Mouse (Mus musculus): ENCODE data around the gene Sorcs2. TPM values are rescaled to one million over a fixed set of nuclear protein-coding genes. Genes with fewer than 3 reads are reported as not detected.

The Sorcs2 gene
- polyA plus RNA-seq, 1 experiment: 5.7 TPM

- H3K27me3 ChIP-seq (ENCODE audit: control insufficient read depth, insufficient read depth, low read length): no peaks in the 10 kb centered on the region
- TF ChIP-seq POLR2A (IDR thresholded peaks at IDR 0.05; ENCODE audit: control insufficient read depth, extremely low read depth, insufficient read depth, low read length, poor library complexity) (no peak), CTCF (IDR thresholded peaks at IDR 0.05; ENCODE audit: borderline replicate concordance, control insufficient read depth, extremely low read depth, insufficient read depth, low read length, poor library complexity) (no peak)
- no peaks in the 10 kb centered on the region for H3K36me3 ChIP-seq (ENCODE audit: control insufficient read depth, insufficient read depth, low read length)
- H3K4me3 ChIP-seq (ENCODE audit: control insufficient read depth, insufficient read depth, low read length): no peak overlapping the region
- no peak for DNase-seq
- WGBS: 69% methylated on average over 11 of the region's 11 CpGs
- H3K27ac ChIP-seq (ENCODE audit: control insufficient read depth, insufficient read depth, low read length): no peak overlapping the region
- H3K4me1 ChIP-seq (replicated peaks; ENCODE audit: control insufficient read depth, insufficient read depth, low read length): peaks cover 3% of the 10 kb centered on the region; the same call in 1 of the 2 replicates
Observed at GRCm38 (mm10) chr5:36176409-36176808, 221.5 kb downstream of the Sorcs2 start.

DNA sequence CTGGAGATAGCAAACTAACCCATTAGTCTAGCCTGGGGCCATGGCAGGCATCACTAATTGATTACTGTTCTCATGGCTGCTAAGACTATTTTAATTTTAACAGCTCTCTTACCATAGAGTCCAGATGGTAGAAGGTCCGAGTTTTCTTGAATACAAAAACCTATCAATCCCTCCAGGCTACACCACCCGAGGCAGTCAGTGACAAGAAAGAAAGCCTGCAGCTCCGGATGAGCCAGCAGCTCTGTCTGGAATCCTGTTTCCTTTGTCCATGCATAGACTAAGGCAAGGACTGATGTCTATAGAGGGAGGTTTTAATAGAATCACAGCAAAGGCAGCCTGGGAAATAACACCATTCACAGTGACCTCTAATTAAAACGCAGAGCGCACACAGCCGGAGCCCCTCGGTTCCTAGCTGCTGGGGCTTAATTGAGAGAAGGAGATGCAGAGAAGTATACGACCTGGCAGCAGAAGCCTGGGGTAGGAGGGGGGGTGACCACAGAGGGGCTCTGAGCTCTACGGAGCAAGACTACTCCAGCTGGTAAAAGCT is 223.3 kb downstream of the Sorcs2 start:
- no peaks in the 10 kb centered on the region for H3K27me3 ChIP-seq (ENCODE audit: control insufficient read depth, insufficient read depth, low read length)
- no peak overlapping the region for H3K27ac ChIP-seq (ENCODE audit: control insufficient read depth, insufficient read depth, low read length)
- no peaks in the 10 kb centered on the region for H3K36me3 ChIP-seq (ENCODE audit: control insufficient read depth, insufficient read depth, low read length)
- 92% methylated on average over 9 of the region's 9 CpGs for WGBS
- H3K4me1 ChIP-seq (replicated peaks; ENCODE audit: control insufficient read depth, insufficient read depth, low read length): no peaks in the 10 kb centered on the region
- no peak for DNase-seq
- no peak overlapping the region for H3K4me3 ChIP-seq (ENCODE audit: control insufficient read depth, insufficient read depth, low read length)
- TF ChIP-seq POLR2A (IDR thresholded peaks at IDR 0.05; ENCODE audit: control insufficient read depth, extremely low read depth, insufficient read depth, low read length, poor library complexity) (no peak), CTCF (IDR thresholded peaks at IDR 0.05; ENCODE audit: borderline replicate concordance, control insufficient read depth, extremely low read depth, insufficient read depth, low read length, poor library complexity) (no peak)

GRCm38 (mm10) chr5:36168963-36169650 is 228.8 kb downstream of the Sorcs2 start:
- WGBS: 93% methylated on average over 14 of the region's 14 CpGs
- Histone ChIP-seq H3K27ac (ENCODE audit: control insufficient read depth, insufficient read depth, low read length) (no peak overlapping the region), H3K4me3 (ENCODE audit: control insufficient read depth, insufficient read depth, low read length) (no peak overlapping the region), H3K27me3 (ENCODE audit: control insufficient read depth, insufficient read depth, low read length) (no peaks in the 10 kb centered on the region), H3K4me1 (replicated peaks; ENCODE audit: control insufficient read depth, insufficient read depth, low read length) (no peaks in the 10 kb centered on the region), H3K36me3 (ENCODE audit: control insufficient read depth, insufficient read depth, low read length) (no peaks in the 10 kb centered on the region)
- DNase-seq: no peak
- no peak for TF ChIP-seq CTCF (IDR thresholded peaks at IDR 0.05; ENCODE audit: borderline replicate concordance, control insufficient read depth, extremely low read depth, insufficient read depth, low read length, poor library complexity)
- TF ChIP-seq POLR2A (IDR thresholded peaks at IDR 0.05; ENCODE audit: control insufficient read depth, extremely low read depth, insufficient read depth, low read length, poor library complexity): no peak

- TF ChIP-seq CTCF (IDR thresholded peaks at IDR 0.05; ENCODE audit: borderline replicate concordance, control insufficient read depth, extremely low read depth, insufficient read depth, low read length, poor library complexity): no peak
- no peak for TF ChIP-seq POLR2A (IDR thresholded peaks at IDR 0.05; ENCODE audit: control insufficient read depth, extremely low read depth, insufficient read depth, low read length, poor library complexity)
- Histone ChIP-seq H3K27ac (ENCODE audit: control insufficient read depth, insufficient read depth, low read length) (no peak overlapping the region), H3K27me3 (ENCODE audit: control insufficient read depth, insufficient read depth, low read length) (no peaks in the 10 kb centered on the region), H3K4me3 (ENCODE audit: control insufficient read depth, insufficient read depth, low read length) (no peak overlapping the region), H3K36me3 (ENCODE audit: control insufficient read depth, insufficient read depth, low read length) (no peaks in the 10 kb centered on the region), H3K4me1 (replicated peaks; ENCODE audit: control insufficient read depth, insufficient read depth, low read length) (no peaks in the 10 kb centered on the region)
- no peak for DNase-seq
- WGBS: 82% methylated on average over 6 of the region's 6 CpGs
Observed at GRCm38 (mm10) chr5:36166346-36167013, 231.5 kb downstream of the Sorcs2 start.

DNA sequence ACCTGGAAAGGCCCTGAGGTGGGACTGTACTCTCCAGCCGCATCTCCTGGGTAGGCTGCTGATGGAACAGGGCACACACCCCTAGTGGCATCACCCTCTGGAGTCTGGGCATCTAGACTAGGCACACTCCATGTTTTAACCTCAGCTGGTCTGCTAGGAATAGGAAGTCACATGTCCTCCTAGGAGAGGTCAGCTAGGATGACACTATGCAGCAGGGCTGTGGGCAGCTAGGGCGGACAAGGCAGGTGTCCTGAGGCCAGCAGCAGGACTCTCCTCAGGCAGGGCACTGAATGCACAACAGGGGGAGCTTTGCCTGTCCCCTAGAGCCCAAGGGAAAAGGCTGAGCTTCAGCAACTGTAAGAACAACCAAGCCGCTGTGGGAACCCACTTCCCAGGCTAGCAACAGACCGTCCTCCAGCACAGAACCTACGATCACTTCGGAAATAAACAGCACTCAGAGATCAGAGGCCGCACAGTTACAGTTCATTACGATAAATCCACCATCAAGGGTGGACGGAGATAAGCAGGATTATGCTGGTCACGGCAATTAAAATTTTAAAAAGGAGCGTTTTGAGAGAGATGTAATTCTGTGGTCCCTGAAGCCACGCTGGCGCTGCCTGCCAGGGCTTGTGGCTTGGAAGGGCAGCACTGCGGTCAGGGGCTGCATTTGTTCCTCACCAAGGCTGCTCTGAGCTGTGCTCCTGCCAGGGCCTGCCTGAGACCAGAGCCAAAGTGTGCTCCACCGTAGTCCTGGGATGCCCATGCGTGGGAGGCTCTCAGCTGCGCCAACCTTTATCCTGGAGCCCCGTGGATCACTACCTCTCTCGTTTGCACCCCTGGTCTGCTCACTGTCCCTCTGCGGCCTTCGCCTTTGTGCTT is 232.3 kb downstream of the Sorcs2 start:
- H3K27me3 ChIP-seq (ENCODE audit: control insufficient read depth, insufficient read depth, low read length): no peaks in the 10 kb centered on the region
- no peak for TF ChIP-seq CTCF (IDR thresholded peaks at IDR 0.05; ENCODE audit: borderline replicate concordance, control insufficient read depth, extremely low read depth, insufficient read depth, low read length, poor library complexity)
- TF ChIP-seq POLR2A (IDR thresholded peaks at IDR 0.05; ENCODE audit: control insufficient read depth, extremely low read depth, insufficient read depth, low read length, poor library complexity): no peak
- no peak overlapping the region for H3K27ac ChIP-seq (ENCODE audit: control insufficient read depth, insufficient read depth, low read length)
- no peak for DNase-seq
- 81% methylated on average over 21 of the region's 21 CpGs for WGBS
- H3K4me1 ChIP-seq (replicated peaks; ENCODE audit: control insufficient read depth, insufficient read depth, low read length): no peaks in the 10 kb centered on the region
- H3K36me3 ChIP-seq (ENCODE audit: control insufficient read depth, insufficient read depth, low read length): no peaks in the 10 kb centered on the region
- H3K4me3 ChIP-seq (ENCODE audit: control insufficient read depth, insufficient read depth, low read length): no peak overlapping the region

Data from thymus, adult 2 months (tissue).